Mouse (Mus musculus) heart, embryonic 15.5 days (tissue): Measurements from ENCODE around the gene Chrm4. TPM values are rescaled to one million over a fixed set of nuclear protein-coding genes. Genes with fewer than 3 reads are reported as not detected.

ENCODE experiments used
- ATAC-seq: fragments of 200-750 bp; cut with Nextera tagmentation; replicated peaks from 2 replicates; pipeline ENCODE4 v1.8.0; 2017; ENCODE audit warnings: low read depth, moderate TSS enrichment; ENCODE audit not compliant: insufficient number of reproducible peaks, insufficient read depth, low FRiP score
- H3K27ac ChIP-seq: fragments of 300-500 bp; sonication (generic); 2 replicates; pipeline ENCODE4 v1.5.1; 2015; ENCODE audit warnings: mild to moderate bottlenecking, inconsistent platforms
- H3K27me3 ChIP-seq: fragments of 300-500 bp; sonication (generic); 2 replicates; pipeline ENCODE4 v1.6.1; 2015; ENCODE audit warnings: inconsistent platforms
- H3K36me3 ChIP-seq: fragments of 300-500 bp; sonication (generic); 2 replicates; pipeline ENCODE4 v1.6.1; 2015; ENCODE audit warnings: mild to moderate bottlenecking, inconsistent platforms
- H3K4me1 ChIP-seq: fragments of 300-500 bp; sonication (generic); replicated peaks from 2 replicates; pipeline ENCODE4 v1.6.1; 2015; ENCODE audit warnings: inconsistent platforms
- H3K4me2 ChIP-seq: fragments of 300-500 bp; sonication (generic); 2 replicates; pipeline ENCODE4 v1.6.1; 2015; ENCODE audit warnings: inconsistent platforms, mild to moderate bottlenecking, moderate library complexity
- H3K4me3 ChIP-seq: fragments of 300-500 bp; sonication (generic); 2 replicates; pipeline ENCODE4 v1.5.1; 2015; ENCODE audit warnings: mild to moderate bottlenecking, inconsistent platforms
- H3K9ac ChIP-seq: fragments of 300-500 bp; sonication (generic); 2 replicates; pipeline ENCODE4 v1.6.1; 2015; ENCODE audit warnings: mild to moderate bottlenecking, inconsistent platforms
- H3K9me3 ChIP-seq: fragments of 300-500 bp; sonication (generic); replicated peaks from 2 replicates; pipeline ENCODE4 v1.6.1; 2016; ENCODE audit warnings: inconsistent platforms
- WGBS: fragments of 180-500 bp; shearing (Covaris S2); methylation state at CpG from one replicate; pipeline ENCODE4 v1.1.7; 2015; ENCODE audit warnings: mixed read lengths; 5-methylcytosine and 5-hydroxymethylcytosine counted together
- polyA plus RNA-seq: library from polyadenylated mRNA; unstranded; fragments of >200 nt; fragmentation: Nextera tagmentation; extraction: Ambion mirVana; gene quantifications from 2 replicates; pipeline ENCODE4 v1.2.1, GENCODE M21; 2015

Chrm4 gene
- polyA plus RNA-seq, 1 experiment from 2014 or later, result not detected

DNA sequence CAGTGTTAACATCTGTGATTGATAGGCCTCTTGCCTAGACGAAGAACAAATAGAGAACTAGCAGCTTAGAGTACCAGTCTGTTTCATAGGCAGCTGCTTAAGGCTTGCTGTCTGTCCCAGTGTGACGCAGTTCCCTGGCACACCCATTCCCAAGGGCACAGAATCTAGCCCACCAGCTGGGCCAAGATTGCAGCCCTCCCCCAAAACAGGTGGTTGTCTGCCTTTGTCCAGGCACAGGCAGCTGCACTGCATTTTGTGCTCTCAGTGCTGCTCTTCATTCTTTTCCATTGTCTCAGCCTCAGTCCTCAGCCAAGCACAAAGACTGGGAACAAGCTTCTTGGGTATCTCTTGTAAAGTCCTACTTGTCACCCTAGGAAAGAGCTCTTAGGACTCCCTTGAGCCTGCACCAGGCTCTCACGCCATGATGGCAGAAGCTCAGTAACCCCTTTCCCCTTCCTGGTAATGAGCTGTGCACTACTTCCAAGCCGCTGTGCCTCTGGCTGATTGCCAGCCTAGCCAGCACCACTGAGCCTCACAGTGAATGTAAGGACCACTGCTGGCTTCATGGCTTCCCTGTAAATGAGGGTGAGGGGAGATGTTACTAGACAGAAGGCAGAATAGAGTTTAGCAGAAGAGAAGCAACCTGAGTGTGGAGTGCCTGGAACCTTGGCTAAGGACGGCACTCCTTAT is 22.3 kb upstream of the Chrm4 start:
- H3K9me3 ChIP-seq, result no peaks in the 10 kb centered on the region
- no peak overlapping the region for H3K9ac ChIP-seq
- H3K4me3 ChIP-seq, result no peak overlapping the region
- H3K4me2 ChIP-seq, result no peak overlapping the region
- H3K4me1 ChIP-seq, result no peaks in the 10 kb centered on the region
- WGBS, result 70% methylated on average over 5 of the region's 5 CpGs
- H3K27ac ChIP-seq, result no peak overlapping the region
- no peak for ATAC-seq
- H3K27me3 ChIP-seq, result no peaks in the 10 kb centered on the region
- peaks cover 13% of the 10 kb centered on the region; the same call in 1 of the 2 replicates for H3K36me3 ChIP-seq

DNA sequence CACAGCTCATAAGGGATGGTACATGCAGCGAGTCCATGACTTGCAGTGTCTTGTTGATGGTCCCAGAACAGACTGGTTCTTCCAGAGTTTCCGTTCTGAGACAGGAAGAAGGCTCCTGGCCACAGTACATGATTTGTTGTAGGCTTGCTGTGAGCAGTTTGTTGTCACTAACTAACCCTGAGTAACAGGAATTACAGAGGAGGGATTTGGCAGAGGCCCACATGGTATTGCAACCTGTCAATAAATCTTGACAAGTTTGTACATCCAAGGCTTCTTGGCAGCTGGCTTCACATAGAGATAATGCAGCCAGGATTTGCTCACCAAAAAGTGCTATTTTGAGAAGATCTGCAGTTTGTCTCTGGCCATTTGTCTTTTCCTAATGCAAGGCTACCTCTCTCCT is 20.9 kb upstream of the Chrm4 start:
- peaks cover 4% of the 10 kb centered on the region; the same call in 1 of the 2 replicates for H3K36me3 ChIP-seq
- no peak overlapping the region for H3K9ac ChIP-seq
- H3K4me1 ChIP-seq, result no peaks in the 10 kb centered on the region
- H3K4me3 ChIP-seq, result no peak overlapping the region
- H3K4me2 ChIP-seq, result no peak overlapping the region
- no peak for ATAC-seq
- 95% methylated on average over 2 of the region's 2 CpGs for WGBS
- no peak overlapping the region for H3K27ac ChIP-seq
- no peaks in the 10 kb centered on the region for H3K9me3 ChIP-seq
- H3K27me3 ChIP-seq, result no peaks in the 10 kb centered on the region

GRCm38 (mm10) chr2:91912616-91913015 is 14.4 kb upstream of the Chrm4 start:
- H3K4me1 ChIP-seq, result no peaks in the 10 kb centered on the region
- no peak overlapping the region for H3K9ac ChIP-seq
- H3K27me3 ChIP-seq, result no peaks in the 10 kb centered on the region
- 52% methylated on average over 3 of the region's 3 CpGs for WGBS
- no peak overlapping the region for H3K4me3 ChIP-seq
- H3K4me2 ChIP-seq, result no peak overlapping the region
- H3K9me3 ChIP-seq, result no peaks in the 10 kb centered on the region
- H3K27ac ChIP-seq, result no peak overlapping the region
- no peak for ATAC-seq
- peaks cover 35% of the 10 kb centered on the region for H3K36me3 ChIP-seq

DNA sequence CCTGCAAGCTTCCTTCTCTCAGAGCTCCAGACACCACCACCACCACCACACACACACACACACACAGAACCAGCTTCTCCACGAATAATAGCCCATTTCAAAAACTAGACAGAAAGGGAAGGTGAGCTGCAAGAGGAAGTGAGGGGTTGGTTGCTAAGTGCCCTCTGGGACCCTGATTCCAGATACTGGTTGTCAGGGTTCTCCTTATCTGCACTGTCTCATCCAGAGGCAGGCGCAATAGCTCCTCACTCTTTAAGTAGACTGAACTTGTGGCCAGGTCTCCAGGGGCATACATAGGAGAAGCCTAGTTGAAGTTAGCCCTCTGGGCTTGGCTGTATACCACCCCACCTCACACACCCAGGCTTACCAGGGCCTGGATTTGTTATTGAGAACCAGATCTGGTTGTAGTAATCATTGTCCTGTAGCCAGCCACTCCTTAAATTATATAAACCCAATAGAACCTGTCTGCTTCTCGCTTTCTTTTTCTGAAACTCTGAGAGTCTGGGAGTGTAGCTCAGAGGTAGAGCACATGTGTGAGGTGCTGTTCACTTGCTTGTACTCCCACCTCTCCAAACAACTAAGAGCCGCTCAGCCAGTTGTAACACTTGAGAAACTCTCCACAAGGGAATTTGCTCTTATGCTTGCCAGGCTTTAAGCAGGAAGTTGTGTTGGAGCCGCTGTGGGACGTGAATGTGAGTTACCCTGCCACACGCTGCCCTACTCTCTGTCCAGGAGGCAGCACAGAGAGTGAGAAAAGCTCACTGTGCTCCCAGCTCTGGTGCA is 13.5 kb upstream of the Chrm4 start:
- Histone ChIP-seq H3K9ac (no peak overlapping the region), H3K9me3 (no peaks in the 10 kb centered on the region), H3K36me3 (peaks cover 44% of the 10 kb centered on the region), H3K4me2 (no peak overlapping the region), H3K27ac (no peak overlapping the region), H3K4me3 (no peak overlapping the region), H3K4me1 (no peaks in the 10 kb centered on the region), H3K27me3 (no peaks in the 10 kb centered on the region)
- ATAC-seq, result no peak
- 70% methylated on average over 7 of the region's 7 CpGs for WGBS

DNA sequence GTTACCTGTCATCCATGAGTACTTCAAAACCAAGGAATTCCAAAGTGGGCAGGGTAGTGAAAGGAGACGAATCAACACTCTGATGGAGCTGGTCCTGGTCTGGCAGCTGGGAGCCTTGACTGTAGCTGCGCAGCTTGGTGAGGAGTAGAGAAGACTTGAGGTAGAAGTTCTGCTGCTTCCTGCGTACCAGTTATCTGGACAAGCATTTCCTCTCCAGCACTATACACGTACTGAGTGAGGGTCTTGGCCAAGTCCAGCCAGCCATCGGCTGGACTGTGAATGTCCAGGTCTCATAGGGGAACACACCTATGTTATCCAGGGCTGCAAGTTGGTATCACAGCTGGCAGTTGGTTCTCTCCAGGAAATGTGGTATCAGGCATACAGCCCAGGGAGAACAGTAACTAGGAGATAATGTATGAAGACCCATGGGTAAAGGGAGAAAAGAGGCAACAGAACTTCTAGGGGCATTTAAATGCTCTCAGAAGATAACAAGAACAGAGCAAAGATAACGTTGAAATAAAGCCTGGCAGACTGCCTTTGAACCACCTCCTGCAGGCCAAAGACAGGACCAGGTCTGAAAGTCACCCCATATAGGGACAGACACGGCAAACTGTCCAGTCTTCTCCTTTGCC is 10.6 kb upstream of the Chrm4 start:
- H3K36me3 ChIP-seq, result peaks cover 39% of the 10 kb centered on the region
- WGBS, result 76% methylated on average over 7 of the region's 7 CpGs

DNA sequence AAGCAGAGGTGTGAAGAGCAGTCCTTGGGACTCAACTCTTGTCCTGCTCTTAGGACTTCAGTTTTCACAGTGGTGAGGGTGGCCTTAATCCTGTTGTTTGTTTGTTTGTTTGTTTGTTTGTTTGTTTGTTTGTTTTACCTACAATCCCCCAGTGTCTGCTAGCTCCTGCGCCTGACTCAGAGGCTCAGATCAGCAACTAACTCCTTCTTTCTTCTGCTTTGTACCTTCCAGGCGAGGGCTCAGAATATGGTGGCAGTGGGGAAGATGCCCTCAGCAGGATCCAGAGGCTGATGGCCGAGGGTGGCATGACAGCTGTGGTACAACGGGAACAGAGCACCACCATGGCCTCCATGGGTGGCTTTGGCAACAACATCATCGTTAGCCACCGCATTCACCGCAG is 10.0 kb upstream of the Chrm4 start:
- Histone ChIP-seq H3K4me3 (no peak overlapping the region), H3K4me1 (peaks cover 9% of the 10 kb centered on the region), H3K27me3 (peaks cover 20% of the 10 kb centered on the region), H3K9me3 (no peaks in the 10 kb centered on the region), H3K27ac (no peak overlapping the region), H3K36me3 (peaks cover 32% of the 10 kb centered on the region), H3K9ac (no peak overlapping the region), H3K4me2 (no peak overlapping the region)
- WGBS, result 91% methylated on average over 7 of the region's 7 CpGs
- no peak for ATAC-seq

More for the DNA sequence above, 10.6 kb upstream of the Chrm4 start:
- Histone ChIP-seq H3K27ac (no peak overlapping the region), H3K27me3 (peaks cover 14% of the 10 kb centered on the region), H3K9me3 (no peaks in the 10 kb centered on the region), H3K4me2 (no peak overlapping the region), H3K4me3 (no peak overlapping the region), H3K9ac (no peak overlapping the region), H3K4me1 (peaks cover 3% of the 10 kb centered on the region)
- ATAC-seq, result no peak

DNA sequence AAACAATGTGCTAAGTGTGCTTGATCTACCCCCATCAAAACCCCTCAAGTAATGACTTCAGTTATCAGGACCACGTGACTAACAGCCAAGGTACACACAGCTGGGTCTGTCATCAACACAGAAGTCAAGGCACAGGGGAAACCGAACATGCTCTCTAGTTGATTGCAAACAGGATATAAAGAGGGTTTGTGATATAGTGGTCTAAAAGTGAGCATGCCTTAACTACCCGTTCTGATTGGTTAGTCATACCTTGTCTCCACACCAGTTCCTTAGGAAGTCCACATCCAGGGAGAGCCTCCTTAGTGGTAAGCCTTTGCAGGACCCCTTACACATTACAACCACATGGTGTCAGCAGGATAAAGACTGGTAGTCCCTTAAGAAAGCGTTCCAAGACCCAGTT is 6.9 kb upstream of the Chrm4 start:
- WGBS, result 62% methylated on average over 4 of the region's 4 CpGs
- no peak overlapping the region for H3K4me2 ChIP-seq
- H3K4me1 ChIP-seq, result peaks cover 28% of the 10 kb centered on the region
- H3K9me3 ChIP-seq, result no peaks in the 10 kb centered on the region
- H3K36me3 ChIP-seq, result peaks cover 19% of the 10 kb centered on the region
- no peak overlapping the region for H3K27ac ChIP-seq
- H3K9ac ChIP-seq, result no peak overlapping the region
- peaks cover 50% of the 10 kb centered on the region for H3K27me3 ChIP-seq
- no peak for ATAC-seq
- no peak overlapping the region for H3K4me3 ChIP-seq

GRCm38 (mm10) chr2:91921181-91921789 is 5.8 kb upstream of the Chrm4 start:
- no peak; the same call in 1 of the 2 replicates for ATAC-seq
- H3K4me3 ChIP-seq, result peak overlapping the region; percentile 59
- peak overlapping the region; percentile 21; the same call in 1 of the 2 replicates for H3K9ac ChIP-seq
- H3K9me3 ChIP-seq, result no peaks in the 10 kb centered on the region
- H3K4me2 ChIP-seq, result peak overlapping the region; percentile 93
- no peak overlapping the region for H3K27ac ChIP-seq
- peaks cover 28% of the 10 kb centered on the region for H3K4me1 ChIP-seq
- peaks cover 19% of the 10 kb centered on the region for H3K36me3 ChIP-seq
- WGBS, result 4% methylated on average over 31 of the region's 31 CpGs
- peaks cover 52% of the 10 kb centered on the region for H3K27me3 ChIP-seq

DNA sequence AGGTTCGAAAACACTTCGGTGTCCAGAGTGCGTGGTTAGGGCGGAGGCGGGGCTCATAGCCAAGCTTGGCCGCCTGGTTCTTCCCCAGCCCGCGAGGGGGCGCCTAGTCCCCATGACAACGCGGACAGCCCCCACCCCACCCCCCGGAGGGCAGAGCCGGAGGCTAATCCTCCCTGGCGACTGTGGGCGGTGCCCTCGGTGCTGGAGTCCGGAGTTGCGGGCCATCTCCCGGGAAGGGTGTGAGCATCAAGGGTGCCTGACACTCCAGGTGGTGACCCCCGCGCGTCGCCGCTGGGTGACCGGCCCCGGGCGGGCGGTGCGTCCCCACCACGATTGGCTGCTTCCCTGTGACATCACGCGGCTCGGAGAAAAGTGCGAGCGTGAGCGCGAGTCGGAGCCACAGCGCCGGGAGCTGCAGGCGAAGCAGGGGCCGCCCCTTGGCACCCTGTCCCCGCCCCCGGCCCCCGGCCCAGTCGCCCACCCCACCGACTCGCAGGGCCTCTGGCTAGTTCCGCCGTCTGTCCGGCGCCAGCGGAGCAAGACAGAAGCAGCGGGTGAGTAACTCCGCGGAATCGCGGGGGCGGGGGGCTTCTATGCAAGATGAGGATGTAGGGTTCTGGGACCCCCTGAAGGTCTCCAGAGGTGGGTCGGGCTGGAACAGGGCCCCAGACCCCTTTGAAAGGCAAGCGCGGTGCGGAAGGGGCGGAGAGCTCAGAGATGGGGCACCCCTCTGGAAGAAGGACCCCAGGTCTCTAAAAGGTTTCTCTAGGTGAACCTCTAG is 5.1 kb upstream of the Chrm4 start:
- Histone ChIP-seq H3K9ac (peak overlapping the region; percentile 21), H3K27me3 (peaks cover 52% of the 10 kb centered on the region), H3K4me2 (peak overlapping the region; percentile 93), H3K27ac (no peak overlapping the region), H3K4me1 (peaks cover 28% of the 10 kb centered on the region), H3K4me3 (peak overlapping the region; percentile 59), H3K36me3 (peaks cover 14% of the 10 kb centered on the region), H3K9me3 (no peaks in the 10 kb centered on the region)
- WGBS, result under 1% methylated on average over 64 of the region's 64 CpGs
- ATAC-seq, result peak; percentile 56

DNA sequence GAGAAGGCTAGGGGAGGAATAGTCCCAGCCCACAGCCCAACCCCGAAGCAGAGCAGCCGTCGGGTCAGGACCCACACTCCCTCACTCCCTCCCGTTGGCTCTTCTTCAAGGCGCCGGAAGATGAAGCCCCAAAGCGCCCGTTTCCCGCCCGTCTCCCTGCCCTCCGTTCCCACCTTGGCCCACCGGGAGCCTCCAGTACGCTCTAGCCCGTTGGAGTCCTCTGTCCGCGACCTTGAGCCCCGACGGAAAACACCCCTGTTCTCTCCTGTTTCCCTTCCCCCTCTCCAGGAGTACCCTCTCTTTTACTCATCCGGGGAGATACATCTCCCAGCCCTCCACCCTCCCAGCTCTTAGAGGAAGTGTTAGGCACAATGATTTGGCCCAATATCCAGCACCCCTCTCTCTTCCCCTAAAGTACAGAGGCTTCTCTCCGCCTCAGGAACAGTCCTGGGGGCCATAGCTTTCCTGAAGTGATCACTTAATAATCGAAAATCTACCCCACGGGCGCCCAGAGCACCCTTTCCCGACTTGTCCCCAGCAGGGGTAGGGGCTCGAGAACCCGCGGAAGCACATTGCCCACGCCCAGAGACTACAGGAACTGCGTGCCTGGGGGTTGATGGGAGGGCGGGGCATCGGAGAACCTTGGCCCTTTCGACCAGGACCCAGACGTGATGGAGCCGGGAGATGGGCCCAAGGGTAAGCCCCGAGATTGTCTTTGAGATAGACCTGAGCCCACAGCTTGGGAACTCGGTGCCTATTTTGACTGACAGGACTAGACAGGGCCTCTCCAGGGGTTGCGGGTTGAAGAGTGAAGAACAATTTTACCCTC is 4.2 kb upstream of the Chrm4 start:
- peak overlapping the region; percentile 59 for H3K4me3 ChIP-seq
- ATAC-seq, result no peak
- H3K9me3 ChIP-seq, result no peaks in the 10 kb centered on the region
- H3K27ac ChIP-seq, result no peak overlapping the region
- peak overlapping the region; percentile 93 for H3K4me2 ChIP-seq
- no peak overlapping the region for H3K9ac ChIP-seq
- peaks cover 55% of the 10 kb centered on the region for H3K27me3 ChIP-seq
- H3K4me1 ChIP-seq, result peaks cover 28% of the 10 kb centered on the region
- 3% methylated on average over 37 of the region's 37 CpGs for WGBS
- peaks cover 6% of the 10 kb centered on the region for H3K36me3 ChIP-seq
